Mouse (Mus musculus): ENCODE measurements around the gene Tubg1.
"Not testable (repeated sequence)": the region's sequence is repeated elsewhere in the genome, so short reads cannot be mapped to it uniquely, and the experiment has no call there.

Tubg1 gene

DNA sequence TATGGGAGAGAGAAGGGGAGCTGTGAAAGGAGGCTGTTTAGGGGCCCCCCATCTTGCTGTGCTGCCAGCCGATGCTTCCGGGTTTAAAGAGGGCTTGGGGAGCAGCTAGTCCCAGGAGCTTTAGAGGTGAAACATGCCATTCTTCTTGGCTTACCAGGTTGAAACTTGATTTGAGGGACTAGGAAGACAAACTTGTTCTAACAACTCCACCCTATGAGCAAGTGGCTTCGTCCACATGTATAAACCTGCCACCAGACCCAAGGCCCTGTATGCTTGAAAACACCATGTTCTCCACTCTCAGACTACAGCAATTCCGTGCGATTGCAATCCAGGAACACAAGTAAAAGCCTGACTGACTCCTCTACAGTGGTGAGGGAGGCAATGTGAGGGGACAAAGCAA lies 16.7 kb upstream of the Tubg1 start:
- no peak for DNase-seq

DNA sequence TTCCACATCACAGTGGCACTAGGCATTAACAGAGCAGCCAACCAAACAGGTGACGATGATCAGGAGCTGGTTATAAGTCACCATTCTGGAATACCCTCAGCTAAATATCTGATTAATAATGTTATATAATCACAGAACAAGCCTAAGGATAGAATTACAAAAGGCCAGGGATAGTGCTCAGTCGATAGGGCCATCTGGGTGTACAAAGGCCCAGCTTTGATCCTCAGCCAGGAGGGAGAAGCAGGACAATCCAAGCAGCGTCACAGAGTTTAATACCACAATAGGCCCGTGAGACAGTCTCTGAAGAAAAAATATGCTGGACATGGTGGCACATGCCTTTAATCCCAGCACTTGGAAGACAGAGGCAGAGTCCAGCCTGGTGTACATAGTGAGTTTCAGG lies 10.4 kb upstream of the Tubg1 start:
- DNase-seq, result peak; percentile 82

- DNase-seq, result peak; percentile 85
Observed at GRCm38 (mm10) chr11:101110708-101111107, 9.0 kb upstream of the Tubg1 start.

GRCm38 (mm10) chr11:101111178-101111577 lies 8.6 kb upstream of the Tubg1 start:
- no peak for DNase-seq

DNA sequence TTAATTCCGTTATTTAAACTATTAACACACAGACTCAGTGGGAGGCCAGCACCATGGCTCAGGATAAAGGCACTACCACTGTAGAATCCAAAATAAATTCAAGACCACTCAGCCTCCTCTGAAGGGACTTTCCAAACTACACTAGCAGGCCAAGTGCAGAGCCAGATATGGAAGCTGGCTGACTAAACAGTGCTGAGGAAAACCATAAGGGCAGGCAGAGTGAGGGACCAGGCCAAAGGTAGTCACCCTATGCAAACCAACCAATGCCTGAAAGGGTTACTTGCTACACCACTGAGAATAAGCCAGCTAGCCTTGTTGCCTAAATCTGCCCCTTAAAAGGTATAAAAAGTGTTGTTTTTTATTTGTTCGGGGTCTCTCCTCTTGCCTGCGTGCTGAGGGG lies 7.6 kb upstream of the Tubg1 start:
- DNase-seq, result no peak

- DNase-seq, result peak; percentile 90
Observed at GRCm38 (mm10) chr11:101115564-101115963, 4.2 kb upstream of the Tubg1 start.

- DNase-seq, result peak; percentile 88
Observed at GRCm38 (mm10) chr11:101118105-101118504, 1.6 kb upstream of the Tubg1 start.

DNA sequence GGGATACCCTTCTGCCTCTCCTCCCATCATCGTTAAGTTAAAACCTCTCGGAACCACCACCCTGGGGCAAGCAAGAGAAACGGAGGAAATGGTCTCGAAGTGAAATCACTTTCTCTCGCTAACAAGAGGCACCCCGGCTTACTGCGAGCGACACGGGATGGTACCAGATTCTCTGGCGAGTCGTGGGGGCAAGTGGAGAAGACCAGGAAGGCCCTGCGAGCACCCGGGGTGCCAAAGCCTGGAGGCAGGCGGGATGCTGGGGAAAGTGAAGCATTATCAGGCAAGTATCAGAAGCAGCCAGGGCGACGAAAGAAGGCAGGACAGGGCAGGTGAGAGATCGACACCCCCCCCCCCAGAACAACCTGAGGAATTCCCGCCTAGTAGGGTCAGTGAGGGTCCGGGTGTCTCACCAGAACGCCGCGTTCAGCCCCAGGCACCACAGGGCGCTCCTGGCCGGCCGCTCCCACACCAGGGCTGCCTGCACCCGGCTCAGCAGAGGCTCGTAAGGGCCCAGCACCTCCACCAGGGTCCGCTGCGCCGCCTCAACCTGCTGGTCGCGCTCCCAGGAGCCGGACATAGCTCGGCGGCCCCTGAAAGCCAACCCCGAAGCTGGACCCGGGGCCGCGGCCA lies 492 bp upstream of the Tubg1 start:
- DNase-seq, result no peak

- no peak for DNase-seq
Observed at GRCm38 (mm10) chr11:101120545-101121188, 929 bp downstream of the Tubg1 start.

DNA sequence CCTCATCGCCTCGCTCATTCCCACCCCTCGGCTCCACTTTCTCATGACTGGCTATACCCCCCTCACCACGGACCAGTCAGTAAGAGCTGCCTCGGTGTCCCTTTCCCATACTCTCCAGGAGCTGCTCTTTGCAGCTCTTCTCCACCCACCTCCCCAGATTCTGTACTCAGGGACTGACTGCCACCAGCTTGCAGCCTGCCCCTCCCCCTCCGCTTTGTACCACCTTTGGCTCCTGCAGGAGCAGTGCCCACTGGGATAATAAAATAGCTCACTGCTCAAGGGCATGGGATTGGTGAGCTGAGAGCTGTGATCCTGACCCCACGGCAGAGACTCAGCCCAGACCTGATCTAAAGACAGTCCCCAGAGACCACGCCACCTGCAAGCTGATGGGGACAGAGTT lies 4.8 kb downstream of the Tubg1 start:
- DNase-seq, result not testable (repeated sequence)

- peak; percentile 91 for DNase-seq
Observed at GRCm38 (mm10) chr11:101125008-101125407, 5.3 kb downstream of the Tubg1 start.

GRCm38 (mm10) chr11:101127075-101127474 lies 7.3 kb downstream of the Tubg1 start:
- DNase-seq, result no peak

DNA sequence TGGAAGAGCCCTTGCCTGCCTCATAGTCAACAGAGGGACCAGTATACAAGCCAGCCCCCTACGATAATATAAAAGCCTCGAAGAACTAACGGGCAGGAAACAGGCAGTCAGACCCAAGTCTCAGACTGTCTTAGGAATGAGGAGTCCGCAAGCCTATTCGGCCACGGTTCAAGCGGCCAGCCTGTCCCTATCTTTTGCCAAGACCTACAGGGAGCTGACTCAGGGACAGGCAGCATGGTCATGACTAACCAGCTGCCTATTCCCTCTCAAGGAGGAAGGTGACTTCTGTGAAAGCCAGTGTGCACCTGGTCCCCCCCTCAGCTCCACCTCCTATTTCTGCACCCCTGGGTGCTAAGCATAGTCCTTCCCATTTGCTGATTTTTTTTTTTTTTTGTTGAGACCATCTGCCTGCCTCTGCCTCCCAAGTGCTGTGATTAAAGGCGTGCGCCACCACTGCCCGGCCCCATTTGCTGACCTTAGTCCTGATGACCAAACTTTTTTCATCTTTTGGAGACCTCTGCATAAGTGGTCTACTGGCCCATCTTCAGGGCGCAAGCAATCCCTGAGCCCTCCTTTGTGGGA lies 9.3 kb downstream of the Tubg1 start:
- peak; percentile 93 for DNase-seq

DNA sequence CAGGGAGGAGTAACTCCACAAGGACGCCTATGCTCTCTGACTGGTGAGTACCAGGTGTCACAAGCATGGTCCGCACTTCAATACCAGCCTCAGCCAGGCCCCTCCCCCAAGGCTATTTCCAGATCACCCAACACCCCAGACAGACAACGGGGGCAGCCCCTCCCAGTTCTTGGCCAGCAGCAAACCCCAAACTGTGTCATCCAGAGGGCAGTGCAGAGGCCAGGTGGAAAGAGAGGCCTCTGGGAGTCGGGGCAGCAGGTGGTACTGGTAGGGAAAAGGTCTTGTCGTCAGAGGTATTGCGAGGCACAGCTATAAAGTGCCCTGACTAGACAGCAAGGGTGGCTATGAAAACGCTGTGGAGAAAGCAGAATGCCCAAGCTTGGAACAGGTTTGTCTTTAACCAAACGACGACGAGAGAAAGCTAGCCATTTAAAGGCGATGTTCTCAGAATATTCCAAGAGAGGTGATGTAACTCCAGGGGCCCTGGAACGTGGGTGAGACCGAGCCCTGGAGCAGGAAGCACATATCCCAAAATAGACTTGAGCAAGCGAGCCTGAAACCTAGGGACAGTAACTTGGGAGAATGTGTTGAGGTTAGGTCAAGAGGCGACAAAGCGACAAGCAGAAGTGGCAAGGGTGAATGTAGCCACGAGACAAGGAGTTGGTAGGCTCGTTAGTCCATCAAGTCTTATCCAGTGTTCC lies 10.5 kb downstream of the Tubg1 start:
- DNase-seq, result peak; percentile 98

DNA sequence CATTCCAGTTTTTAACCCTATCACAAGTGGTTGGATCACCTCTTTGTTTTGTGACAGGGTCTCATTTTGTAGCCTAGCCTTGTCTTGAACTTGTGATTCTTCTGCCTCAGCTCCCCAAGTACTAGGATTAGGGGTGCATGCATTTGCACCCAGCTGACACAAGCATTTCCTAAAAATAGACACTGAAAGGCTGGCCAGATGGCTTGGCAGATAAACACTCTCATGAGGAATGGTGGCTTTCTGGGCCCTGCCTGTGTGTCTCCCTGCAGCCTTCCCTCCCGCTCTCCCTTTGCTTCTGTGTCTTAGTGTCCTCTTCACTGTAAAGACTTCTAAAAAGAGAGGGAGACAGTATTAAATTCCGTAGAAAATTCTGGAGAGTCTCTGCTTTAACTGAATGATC lies 11.4 kb downstream of the Tubg1 start:
- no peak for DNase-seq

DNA sequence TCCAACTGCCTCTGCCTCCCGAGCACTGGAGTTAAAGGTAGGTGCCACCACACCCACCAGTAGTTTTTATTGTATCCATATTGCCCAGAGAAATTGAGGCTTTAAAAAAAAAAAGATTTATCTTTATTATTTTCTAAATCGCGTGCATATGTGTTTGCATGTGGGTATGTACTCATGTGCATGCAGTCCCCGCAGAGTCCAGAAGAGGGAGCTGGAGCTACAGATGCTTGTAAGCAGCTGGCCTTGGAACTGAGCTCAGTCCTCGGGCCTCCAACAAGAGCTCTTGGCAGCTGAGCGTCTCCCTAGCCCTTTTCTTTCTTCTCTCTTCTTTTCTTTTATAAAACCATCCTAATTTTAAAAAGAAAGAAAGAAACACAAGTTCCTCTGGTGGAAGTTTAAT lies 12.0 kb downstream of the Tubg1 start:
- DNase-seq, result no peak

GRCm38 (mm10) chr11:101133037-101133436 lies 13.3 kb downstream of the Tubg1 start:
- no peak for DNase-seq

DNA sequence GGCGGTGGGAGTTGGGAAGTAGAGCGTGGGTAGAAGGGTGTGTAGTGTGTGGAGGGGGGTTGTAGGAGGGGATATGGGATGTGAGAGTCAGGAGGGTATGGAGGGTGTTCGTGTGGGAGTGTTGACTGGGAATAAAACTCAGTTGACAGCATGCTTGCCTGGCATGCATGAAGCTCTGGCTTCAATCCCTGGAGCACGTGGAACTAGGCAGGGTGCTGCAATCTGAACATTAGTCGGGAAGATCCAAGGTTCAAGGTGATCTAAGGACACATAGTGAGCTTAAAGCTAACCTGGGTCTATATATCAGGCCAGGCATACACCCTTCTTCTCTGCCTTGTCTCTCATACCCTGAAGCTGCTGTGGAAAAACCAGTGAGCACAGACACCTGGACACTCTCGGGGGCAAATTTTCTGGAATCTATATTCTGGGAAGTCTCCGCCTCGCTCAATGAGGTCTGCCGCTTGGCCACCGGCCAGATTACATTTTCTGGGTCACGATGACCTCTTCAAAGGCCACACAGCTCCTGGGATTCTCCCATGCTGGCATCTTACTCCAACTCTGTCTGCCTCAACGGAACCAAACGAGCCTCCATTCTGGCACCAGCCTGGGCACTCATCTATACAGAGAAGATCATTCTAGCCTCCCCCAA lies 14.6 kb downstream of the Tubg1 start:
- no peak for DNase-seq

- DNase-seq, result no peak
Observed at GRCm38 (mm10) chr11:101137000-101137399, 17.3 kb downstream of the Tubg1 start.

DNA sequence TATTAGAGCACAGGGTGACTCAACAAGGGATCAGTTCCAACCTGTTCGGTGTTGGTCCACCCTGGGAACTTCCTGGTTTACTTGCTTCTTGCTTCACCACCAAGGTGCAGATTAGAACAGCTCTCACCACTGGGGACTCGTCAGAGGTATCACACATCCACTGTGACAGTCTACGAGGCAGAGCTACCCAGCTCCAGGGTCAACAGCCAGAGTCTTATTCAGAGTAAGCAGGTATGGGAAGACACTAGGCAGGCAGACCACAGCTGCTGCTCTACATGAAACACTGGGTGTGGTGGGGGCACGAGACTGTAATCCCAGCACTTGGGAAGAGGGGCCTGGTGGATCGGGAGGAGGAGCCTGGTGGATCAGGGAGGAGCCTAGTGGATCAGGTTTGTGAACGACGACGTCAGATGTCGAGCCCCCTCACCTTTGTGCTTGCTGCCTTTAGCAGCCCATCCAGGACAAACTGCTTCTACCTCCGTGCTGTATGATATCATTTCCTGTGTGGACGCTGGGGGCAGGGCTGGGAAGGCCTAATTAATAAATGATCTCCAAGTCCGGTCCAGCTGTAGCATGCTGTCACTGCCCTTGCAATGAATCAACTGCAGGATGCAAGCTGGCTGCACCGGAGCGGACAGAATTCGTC lies 18.9 kb downstream of the Tubg1 start:
- DNase-seq, result peak; percentile 92

GRCm38 (mm10) chr11:101140164-101140819 lies 20.6 kb downstream of the Tubg1 start:
- peak; percentile 92 for DNase-seq

GRCm38 (mm10) chr11:101141088-101141487 lies 21.4 kb downstream of the Tubg1 start:
- peak; percentile 82 for DNase-seq

Measured in heart, adult 11 months (tissue).